Mouse (Mus musculus) frontal cortex, postnatal 14 days (tissue): ENCODE measurements around the gene Mamstr.

Source experiments
- DNase-seq, 2 experiments: peaks; one replicate each; pipeline ENCODE4 v3.0.0; 2022; ENCODE audit warnings: low spot score in 2 of 2

Mamstr gene

GRCm38 (mm10) chr7:45628364-45629294 lies 11.1 kb upstream of the Mamstr start:
- DNase-seq, result peak in 1 of 2 experiments; percentile 68

GRCm38 (mm10) chr7:45630064-45630907 lies 9.5 kb upstream of the Mamstr start:
- DNase-seq, result no peak

- DNase-seq, result no peak
Measured at GRCm38 (mm10) chr7:45632499-45632898, 7.3 kb upstream of the Mamstr start.

GRCm38 (mm10) chr7:45634946-45635681 lies 4.7 kb upstream of the Mamstr start:
- DNase-seq, result no peak

- no peak for DNase-seq
Measured at GRCm38 (mm10) chr7:45635711-45636688, 3.8 kb upstream of the Mamstr start.

GRCm38 (mm10) chr7:45637710-45638109 lies 2.1 kb upstream of the Mamstr start:
- no peak for DNase-seq

GRCm38 (mm10) chr7:45638623-45639401 lies 965 bp upstream of the Mamstr start:
- DNase-seq, result peak; percentile 93 to 96

- DNase-seq, result no peak
Measured at GRCm38 (mm10) chr7:45640191-45640957, 597 bp downstream of the Mamstr start.

- no peak for DNase-seq
Measured at GRCm38 (mm10) chr7:45641391-45642040, 1.7 kb downstream of the Mamstr start.

- DNase-seq, result no peak
Measured at GRCm38 (mm10) chr7:45642083-45642482, 2.3 kb downstream of the Mamstr start.

GRCm38 (mm10) chr7:45642503-45643255 lies 2.9 kb downstream of the Mamstr start:
- no peak for DNase-seq

GRCm38 (mm10) chr7:45643441-45644178 lies 3.8 kb downstream of the Mamstr start:
- DNase-seq, result peak; percentile 84 to 90

- peak; percentile 56 to 68 for DNase-seq
Measured at GRCm38 (mm10) chr7:45644183-45644582, 4.4 kb downstream of the Mamstr start.

GRCm38 (mm10) chr7:45644872-45645590 lies 5.3 kb downstream of the Mamstr start:
- no peak for DNase-seq

GRCm38 (mm10) chr7:45645591-45645971 lies 5.8 kb downstream of the Mamstr start:
- no peak for DNase-seq

- DNase-seq, result no peak
Measured at GRCm38 (mm10) chr7:45646671-45647070, 6.9 kb downstream of the Mamstr start.
